Comparison of ENCODE assay signal across 8 mouse cellular contexts in the genomic region with DNA sequence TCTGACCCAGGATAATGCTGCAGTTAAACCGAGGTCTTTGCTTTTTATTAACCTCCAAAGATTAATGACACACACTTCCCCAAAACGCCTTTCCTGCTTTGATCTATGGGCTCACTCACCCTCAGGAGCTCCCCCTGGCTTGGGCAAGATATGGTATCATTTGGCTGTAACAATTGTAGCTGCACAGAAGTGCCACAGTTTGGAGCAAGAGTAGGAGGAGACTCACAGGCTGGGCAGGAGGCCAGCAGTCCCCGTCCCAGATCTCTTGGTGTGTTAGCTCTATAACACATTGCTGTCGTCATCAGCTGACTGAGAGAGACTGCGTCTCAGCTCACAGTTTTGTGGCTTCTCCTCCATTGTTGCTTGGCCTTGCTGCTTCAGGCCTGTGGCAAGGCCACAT. TPM values are rescaled to one million over a fixed set of nuclear protein-coding genes. Genes with fewer than 3 reads are reported as not detected.
DNase-seq lines count a peak whose midpoint lies in the region; ATAC-seq and TF ChIP-seq lines count a peak whose summit lies in the region.

No protein-coding gene starts in this region.

- no peaks in the 10 kb centered on the region; the same call in none of the 2 replicates for H3K36me3 ChIP-seq in hindbrain, embryonic 14.5 days (replicated peaks; ENCODE audit: control insufficient read depth, insufficient read depth)
- H3K36me3 ChIP-seq in midbrain, embryonic 12.5 days = no peaks in the 10 kb centered on the region
- H3K36me3 ChIP-seq in thymus, adult 2 months (ENCODE audit: control insufficient read depth, insufficient read depth, low read length) = no peaks in the 10 kb centered on the region

- WGBS in cerebellum, adult 2 months = 25% methylated on average over 5 of the region's 5 CpGs
- WGBS in hindbrain, embryonic 14.5 days = 20% methylated on average over 5 of the region's 5 CpGs
- 18% methylated on average over 5 of the region's 5 CpGs for WGBS in midbrain, embryonic 12.5 days
- 28% methylated on average over 5 of the region's 5 CpGs for WGBS in thymus, adult 2 months

- intact Hi-C loops in left cerebral cortex, adult 2 months (cut with DNase I) = no loop called here
- intact Hi-C loops in left cerebral cortex, postnatal 4 days (cut with DNase I) = no loop called here

- H3K4me1 ChIP-seq in cerebellum, adult 2 months (ENCODE audit: control insufficient read depth, insufficient read depth, low read length) = peaks cover 74% of the 10 kb centered on the region
- peaks cover 50% of the 10 kb centered on the region for H3K4me1 ChIP-seq in hindbrain, embryonic 14.5 days (replicated peaks; ENCODE audit: control insufficient read depth, insufficient read depth, low read length)
- H3K4me1 ChIP-seq in midbrain, embryonic 12.5 days = peaks cover 87% of the 10 kb centered on the region
- peaks cover 12% of the 10 kb centered on the region for H3K4me1 ChIP-seq in thymus, adult 2 months (replicated peaks; ENCODE audit: control insufficient read depth, insufficient read depth, low read length)

- H3K27me3 ChIP-seq in cerebellum, adult 2 months (ENCODE audit: control insufficient read depth, insufficient read depth, low read length) = no peaks in the 10 kb centered on the region
- H3K27me3 ChIP-seq in hindbrain, embryonic 14.5 days (ENCODE audit: control insufficient read depth, insufficient read depth, low read length) = no peaks in the 10 kb centered on the region
- peaks cover 5% of the 10 kb centered on the region; the same call in 1 of the 2 replicates for H3K27me3 ChIP-seq in midbrain, embryonic 12.5 days
- no peaks in the 10 kb centered on the region for H3K27me3 ChIP-seq in thymus, adult 2 months (ENCODE audit: control insufficient read depth, insufficient read depth, low read length)

- no peak overlapping the region for H3K4me2 ChIP-seq in hindbrain, embryonic 14.5 days (replicated peaks)
- no peak overlapping the region for H3K4me2 ChIP-seq in midbrain, embryonic 12.5 days (replicated peaks)

- DNase-seq in left cerebral cortex, adult 2 months (ENCODE audit: extremely low spot score in 1 of 2, low spot score in 2 of 2) = peak in 1 of 2 experiments; percentile 62
- no peak for DNase-seq in left cerebral cortex, adult 11 months (ENCODE audit: low spot score)
- DNase-seq in cerebellum, adult 2 months = peak; percentile 71 to 79
- peak; percentile 72 for DNase-seq in hindbrain, embryonic 14.5 days (ENCODE audit: low spot score)
- peak; percentile 79 for DNase-seq in left cerebral cortex, postnatal 4 days
- DNase-seq in thymus, adult 2 months = no peak
- DNase-seq in urinary bladder, postnatal 10 days (ENCODE audit: low spot score) = no peak

- TF ChIP-seq POLR2A in cerebellum, adult 2 months (IDR thresholded peaks at IDR 0.05; ENCODE audit: borderline replicate concordance, insufficient read depth, low read length) = no peak
- no peak for TF ChIP-seq POLR2A in thymus, adult 2 months (IDR thresholded peaks at IDR 0.05; ENCODE audit: control insufficient read depth, extremely low read depth, insufficient read depth, low read length, poor library complexity)

- TF ChIP-seq CTCF in left cerebral cortex, adult 2 months (IDR thresholded peaks at IDR 0.05) = peak; percentile 11; the same call in 1 of the 2 replicates
- TF ChIP-seq CTCF in cerebellum, adult 2 months (IDR thresholded peaks at IDR 0.05; ENCODE audit: borderline replicate concordance, insufficient read depth, low read depth, low read length) = no peak
- no peak for TF ChIP-seq CTCF in thymus, adult 2 months (IDR thresholded peaks at IDR 0.05; ENCODE audit: borderline replicate concordance, control insufficient read depth, extremely low read depth, insufficient read depth, low read length, poor library complexity)

- ATAC-seq in hindbrain, embryonic 14.5 days (ENCODE audit: low FRiP score) = 0 out of 2 replicates have a peak, but pooled peaks have one; percentile 29
- ATAC-seq in midbrain, embryonic 12.5 days (ENCODE audit: low FRiP score, low read depth) = no peak

- no peaks in the 10 kb centered on the region for H3K9me3 ChIP-seq in hindbrain, embryonic 14.5 days (ENCODE audit: control insufficient read depth, low read length)
- no peaks in the 10 kb centered on the region for H3K9me3 ChIP-seq in midbrain, embryonic 12.5 days

- 0 out of 2 replicates have a peak overlapping the region, but pooled peaks have one; percentile 32 for H3K9ac ChIP-seq in hindbrain, embryonic 14.5 days
- no peak overlapping the region; the same call in 1 of the 2 replicates for H3K9ac ChIP-seq in midbrain, embryonic 12.5 days (replicated peaks)

- H3K4me3 ChIP-seq in left cerebral cortex, adult 2 months = no peak overlapping the region
- no peak overlapping the region for H3K4me3 ChIP-seq in cerebellum, adult 2 months (replicated peaks; ENCODE audit: insufficient read depth, low read depth, low read length)
- H3K4me3 ChIP-seq in hindbrain, embryonic 14.5 days (replicated peaks; ENCODE audit: low read length) = no peak overlapping the region
- H3K4me3 ChIP-seq in midbrain, embryonic 12.5 days = no peak overlapping the region
- no peak overlapping the region for H3K4me3 ChIP-seq in thymus, adult 2 months (ENCODE audit: control insufficient read depth, insufficient read depth, low read length)

- H3K27ac ChIP-seq in left cerebral cortex, adult 2 months = no peak overlapping the region; the same call in 1 of the 2 replicates
- 0 out of 2 replicates have a peak overlapping the region, but pooled peaks have one; percentile 7 for H3K27ac ChIP-seq in cerebellum, adult 2 months (ENCODE audit: insufficient read depth, low read length)
- peak overlapping the region; percentile 60; the same call in 1 of the 2 replicates for H3K27ac ChIP-seq in hindbrain, embryonic 14.5 days
- H3K27ac ChIP-seq in midbrain, embryonic 12.5 days (replicated peaks) = peak overlapping the region; percentile 70
- no peak overlapping the region for H3K27ac ChIP-seq in thymus, adult 2 months (ENCODE audit: control insufficient read depth, insufficient read depth, low read length)

RNA-seq across cellular contexts. Expression of a gene that starts 35.1 kb away (rescaled TPM):
- total RNA-seq in left cerebral cortex, adult 2 months (2021) = under 1 TPM; 0.27 to 0.54 TPM
- 1.9 and 2.4 TPM in 2 replicates for polyA plus RNA-seq in cerebellum, adult 2 months (2012; rRNA removed)
- polyA plus RNA-seq in hindbrain, embryonic 14.5 days (2014; fragmentation: Nextera tagmentation; extraction: Ambion mirVana) = 0.21 and 0.41 TPM in 2 replicates
- total RNA-seq in left cerebral cortex, postnatal 4 days (2021) = 1 to 10 TPM; 1.1 to 1.3 TPM
- 0.56 and 0.59 TPM in 2 replicates for polyA plus RNA-seq in midbrain, embryonic 12.5 days (2016; fragmentation: Nextera tagmentation; extraction: Ambion mirVana)
- 1.3 and 1.6 TPM in 2 replicates for polyA plus RNA-seq in thymus, adult 2 months (2012; rRNA removed)

Comparison
In these comparisons a context has a peak if more than half of its experiments do, and no peak if none do; other contexts are left out.
1. DNase-seq: peak in cerebellum, adult 2 months (2 of 2), hindbrain, embryonic 14.5 days (single experiment) and left cerebral cortex, postnatal 4 days (single experiment); none in left cerebral cortex, adult 11 months (single experiment), thymus, adult 2 months (single experiment) and urinary bladder, postnatal 10 days (single experiment).
2. H3K27ac ChIP-seq: peak in cerebellum, adult 2 months (single experiment), hindbrain, embryonic 14.5 days (single experiment) and midbrain, embryonic 12.5 days (single experiment); none in left cerebral cortex, adult 2 months (single experiment) and thymus, adult 2 months (single experiment).